Mouse (Mus musculus): Measurements from ENCODE around the gene Arhgef7. TPM values are rescaled to one million over a fixed set of nuclear protein-coding genes. Genes with fewer than 3 reads are reported as not detected.

The Arhgef7 gene
- polyA plus RNA-seq, 1 experiment from 2014 or later = 56.9 TPM

DNA sequence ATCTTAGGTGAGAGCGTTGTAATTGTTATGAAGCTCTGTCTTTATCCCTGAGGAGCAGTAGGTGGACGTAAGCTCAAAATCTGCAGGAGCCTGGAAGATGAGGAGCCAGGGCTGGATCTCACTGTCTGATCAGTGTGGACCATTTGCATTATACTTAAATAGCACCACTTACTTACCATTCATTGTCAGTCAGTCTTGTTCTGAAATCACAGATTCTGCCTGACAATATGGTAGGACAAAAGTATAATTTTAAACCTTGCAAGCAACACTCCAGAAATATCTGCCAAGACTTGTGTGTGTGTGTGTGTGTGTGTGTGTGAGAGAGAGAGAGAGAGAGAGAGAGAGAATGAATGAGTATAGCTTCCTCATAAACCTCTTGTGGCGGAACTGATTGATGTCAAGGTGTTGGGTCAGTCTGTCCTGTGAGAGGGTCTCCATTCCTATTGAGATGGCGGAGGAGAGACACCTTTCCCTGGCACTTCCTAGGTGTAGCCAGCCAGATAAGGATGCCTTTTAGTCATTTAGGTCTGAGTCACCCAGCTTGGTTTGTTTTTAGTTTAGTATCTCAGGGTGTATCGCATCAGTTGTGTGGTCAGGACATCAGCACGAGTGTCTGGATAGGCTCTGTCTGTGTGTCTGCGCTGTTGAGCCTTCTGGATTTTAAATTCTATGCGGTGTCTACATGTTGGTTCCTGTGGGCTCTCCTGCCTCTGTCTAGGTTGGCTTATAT is 49.1 kb downstream of the Arhgef7 start:
- peaks cover 23% of the 10 kb centered on the region for H3K4me1 ChIP-seq
- H3K36me3 ChIP-seq (replicated peaks) = peaks cover 19% of the 10 kb centered on the region
- no peaks in the 10 kb centered on the region for H3K27me3 ChIP-seq (ENCODE audit: poor library complexity, severe bottlenecking)
- no peak overlapping the region for H3K27ac ChIP-seq
- H3K4me3 ChIP-seq = no peak overlapping the region
- no peak for DNase-seq (ENCODE audit: extremely low spot score, low spot score)
- 95% methylated on average over 8 of the region's 8 CpGs for WGBS
- no peaks in the 10 kb centered on the region for H3K9me3 ChIP-seq

DNA sequence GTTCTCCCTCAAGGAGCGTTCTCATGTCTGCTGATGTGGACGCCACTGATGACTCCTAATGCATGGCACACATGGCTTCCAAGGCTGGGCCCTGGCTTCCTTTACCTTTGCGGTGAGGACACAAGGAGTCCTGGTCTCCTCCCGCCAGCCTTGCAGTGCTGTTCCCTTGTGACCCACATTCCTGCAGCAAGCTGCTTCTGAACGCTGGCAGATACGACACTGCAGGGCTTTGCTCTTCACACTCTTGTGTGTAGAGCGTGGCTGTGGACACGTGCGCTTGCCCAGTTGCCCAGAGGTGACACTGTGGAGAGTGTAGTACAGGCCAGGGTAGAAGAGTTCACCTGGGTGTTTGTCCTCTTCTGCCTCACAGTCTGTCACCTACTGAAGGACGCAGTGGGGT is 49.7 kb downstream of the Arhgef7 start:
- H3K27ac ChIP-seq = 0 out of 2 replicates have a peak overlapping the region, but pooled peaks have one; percentile 20
- no peak for DNase-seq (ENCODE audit: extremely low spot score, low spot score)
- peaks cover 22% of the 10 kb centered on the region for H3K36me3 ChIP-seq (replicated peaks)
- H3K9me3 ChIP-seq = no peaks in the 10 kb centered on the region
- H3K27me3 ChIP-seq (ENCODE audit: poor library complexity, severe bottlenecking) = no peaks in the 10 kb centered on the region
- H3K4me3 ChIP-seq = no peak overlapping the region
- H3K4me1 ChIP-seq = peaks cover 27% of the 10 kb centered on the region
- 83% methylated on average over 10 of the region's 10 CpGs for WGBS

DNA sequence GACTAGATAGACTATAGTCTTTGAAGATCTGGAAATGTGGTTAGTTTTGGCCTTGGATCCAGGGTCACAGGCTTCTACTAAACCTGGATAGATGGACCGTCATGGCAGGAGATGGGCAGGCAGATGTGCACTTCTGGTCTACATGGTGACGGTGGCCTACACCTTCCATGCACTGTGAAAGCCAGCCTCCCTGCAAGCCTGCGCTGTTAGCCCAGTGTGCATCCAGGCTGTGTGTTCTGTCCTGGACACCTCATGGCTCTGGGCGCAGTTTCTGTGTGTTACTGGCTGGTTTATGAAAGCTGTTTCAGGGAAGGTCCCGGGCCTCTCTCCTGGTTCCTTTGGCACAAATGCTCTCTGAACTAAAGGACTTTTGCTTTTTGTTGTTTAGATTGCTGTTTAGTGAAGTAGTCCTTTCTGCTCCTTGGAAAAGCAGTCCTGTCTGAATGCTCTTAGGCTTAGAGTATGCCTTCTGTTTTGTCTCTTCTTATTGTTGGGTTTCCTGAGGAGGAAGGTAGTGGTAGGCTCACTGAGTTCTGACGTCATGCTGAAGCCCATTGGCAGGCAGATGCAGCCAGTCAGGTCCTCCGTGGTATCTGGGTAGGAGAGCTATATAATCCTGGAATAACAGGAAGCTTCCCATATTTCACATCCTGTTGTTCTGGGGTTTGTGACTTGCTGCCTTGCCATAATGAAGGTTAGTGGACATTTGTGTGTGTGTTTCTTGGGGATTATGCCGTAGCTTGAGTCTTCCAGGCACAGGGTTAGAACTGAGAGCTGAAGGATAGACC is 51.3 kb downstream of the Arhgef7 start:
- 86% methylated on average over 8 of the region's 8 CpGs for WGBS
- Histone ChIP-seq H3K27ac (peak overlapping the region; percentile 35; the same call in 1 of the 2 replicates), H3K27me3 (ENCODE audit: poor library complexity, severe bottlenecking) (no peaks in the 10 kb centered on the region), H3K9me3 (no peaks in the 10 kb centered on the region), H3K4me1 (peaks cover 27% of the 10 kb centered on the region), H3K4me3 (peak overlapping the region; percentile 12; the same call in 1 of the 2 replicates), H3K36me3 (replicated peaks) (peaks cover 36% of the 10 kb centered on the region)
- no peak for DNase-seq (ENCODE audit: extremely low spot score, low spot score)

DNA sequence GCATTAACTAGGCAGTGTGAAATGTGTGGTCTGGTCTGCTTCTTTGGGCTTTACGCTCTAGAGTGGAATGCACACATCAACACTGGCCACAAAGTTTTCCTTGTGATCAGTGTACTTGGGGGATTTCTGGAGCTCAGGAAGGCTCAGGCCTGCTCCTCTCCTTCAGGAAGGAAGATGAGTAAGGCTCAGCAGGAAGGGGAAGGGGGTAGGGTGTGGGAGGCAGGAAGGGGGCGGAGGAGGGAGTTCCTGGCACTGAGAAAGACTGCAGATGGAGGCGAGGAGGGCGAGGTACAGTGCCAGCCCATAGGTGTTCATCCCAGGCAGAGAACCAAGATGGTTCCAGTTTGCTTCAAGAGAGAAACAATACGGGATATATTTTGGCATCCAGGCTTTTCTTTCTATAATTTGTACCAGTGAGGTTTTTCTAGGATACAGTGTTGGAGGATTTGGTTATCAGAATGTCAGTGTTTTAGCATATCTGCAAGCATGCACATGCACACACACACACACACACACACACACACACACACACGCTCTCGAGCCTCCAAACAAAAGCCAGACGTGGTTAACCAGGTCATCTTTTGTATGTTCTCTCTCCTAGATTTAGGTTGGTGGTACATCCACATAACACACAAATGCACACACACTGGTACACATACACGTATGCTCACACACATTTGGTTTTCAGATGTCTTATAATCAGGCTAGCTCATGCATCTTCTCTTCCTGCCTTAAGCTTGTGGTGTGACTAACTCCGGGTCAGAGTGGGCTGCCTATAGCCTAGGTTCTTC is 52.5 kb downstream of the Arhgef7 start:
- H3K4me1 ChIP-seq = peaks cover 22% of the 10 kb centered on the region
- no peaks in the 10 kb centered on the region for H3K27me3 ChIP-seq (ENCODE audit: poor library complexity, severe bottlenecking)
- peaks cover 45% of the 10 kb centered on the region for H3K36me3 ChIP-seq (replicated peaks)
- peak overlapping the region; percentile 12; the same call in 1 of the 2 replicates for H3K4me3 ChIP-seq
- peak overlapping the region; percentile 12; the same call in 1 of the 2 replicates for H3K27ac ChIP-seq
- WGBS = 90% methylated on average over 10 of the region's 10 CpGs
- DNase-seq (ENCODE audit: extremely low spot score, low spot score) = no peak
- H3K9me3 ChIP-seq = no peaks in the 10 kb centered on the region

DNA sequence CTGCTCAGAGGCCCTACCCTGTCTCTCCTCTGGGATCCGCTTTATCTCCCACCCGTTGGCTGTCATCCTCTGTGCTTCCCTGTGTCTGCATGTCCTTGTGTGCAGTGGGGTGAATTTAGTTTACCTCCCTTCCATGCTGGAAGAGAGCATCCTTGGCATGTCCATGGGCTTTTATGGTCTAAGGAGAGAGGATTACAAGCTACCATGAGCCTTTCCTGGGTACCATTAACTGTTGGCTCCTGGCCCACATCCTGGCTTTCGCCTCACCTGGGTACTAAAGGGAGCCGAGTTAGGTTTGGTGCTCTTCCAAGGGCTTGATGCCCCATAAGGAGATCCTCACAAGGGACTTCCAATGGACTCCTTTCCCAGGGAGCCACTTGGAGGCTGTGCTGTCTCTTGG is 53.1 kb downstream of the Arhgef7 start:
- Histone ChIP-seq H3K4me1 (peaks cover 17% of the 10 kb centered on the region), H3K4me3 (no peak overlapping the region), H3K36me3 (replicated peaks) (peaks cover 51% of the 10 kb centered on the region), H3K27ac (no peak overlapping the region), H3K27me3 (ENCODE audit: poor library complexity, severe bottlenecking) (no peaks in the 10 kb centered on the region), H3K9me3 (no peaks in the 10 kb centered on the region)
- no peak for DNase-seq (ENCODE audit: extremely low spot score, low spot score)
- 93% methylated on average over 4 of the region's 4 CpGs for WGBS

DNA sequence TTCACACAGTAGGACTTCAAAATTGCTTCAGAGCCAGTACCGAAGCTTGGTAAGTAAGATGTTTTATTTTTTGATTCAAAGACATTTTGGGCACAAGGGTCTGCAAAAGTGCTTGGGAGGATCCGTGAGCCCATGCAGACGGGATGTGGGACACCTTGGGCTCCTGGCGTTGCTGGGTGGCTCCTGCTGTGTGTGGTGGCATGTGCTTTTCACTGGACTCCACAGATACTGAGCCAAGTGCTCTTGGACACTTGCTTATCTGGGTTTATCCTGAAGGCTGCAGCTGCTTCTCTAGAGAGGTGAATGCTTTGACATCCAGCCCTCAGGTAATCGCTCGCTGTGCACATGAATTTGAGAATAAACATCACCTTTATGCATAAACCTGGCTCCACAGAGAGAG is 55.1 kb downstream of the Arhgef7 start:
- 0 out of 2 replicates have a peak, but pooled peaks cover 9% of the 10 kb centered on the region for H3K4me1 ChIP-seq
- no peak for DNase-seq (ENCODE audit: extremely low spot score, low spot score)
- H3K27me3 ChIP-seq (ENCODE audit: poor library complexity, severe bottlenecking) = no peaks in the 10 kb centered on the region
- H3K36me3 ChIP-seq (replicated peaks) = peaks cover 66% of the 10 kb centered on the region
- no peaks in the 10 kb centered on the region for H3K9me3 ChIP-seq
- WGBS = 91% methylated on average over 6 of the region's 6 CpGs
- no peak overlapping the region for H3K4me3 ChIP-seq
- H3K27ac ChIP-seq = no peak overlapping the region

DNA sequence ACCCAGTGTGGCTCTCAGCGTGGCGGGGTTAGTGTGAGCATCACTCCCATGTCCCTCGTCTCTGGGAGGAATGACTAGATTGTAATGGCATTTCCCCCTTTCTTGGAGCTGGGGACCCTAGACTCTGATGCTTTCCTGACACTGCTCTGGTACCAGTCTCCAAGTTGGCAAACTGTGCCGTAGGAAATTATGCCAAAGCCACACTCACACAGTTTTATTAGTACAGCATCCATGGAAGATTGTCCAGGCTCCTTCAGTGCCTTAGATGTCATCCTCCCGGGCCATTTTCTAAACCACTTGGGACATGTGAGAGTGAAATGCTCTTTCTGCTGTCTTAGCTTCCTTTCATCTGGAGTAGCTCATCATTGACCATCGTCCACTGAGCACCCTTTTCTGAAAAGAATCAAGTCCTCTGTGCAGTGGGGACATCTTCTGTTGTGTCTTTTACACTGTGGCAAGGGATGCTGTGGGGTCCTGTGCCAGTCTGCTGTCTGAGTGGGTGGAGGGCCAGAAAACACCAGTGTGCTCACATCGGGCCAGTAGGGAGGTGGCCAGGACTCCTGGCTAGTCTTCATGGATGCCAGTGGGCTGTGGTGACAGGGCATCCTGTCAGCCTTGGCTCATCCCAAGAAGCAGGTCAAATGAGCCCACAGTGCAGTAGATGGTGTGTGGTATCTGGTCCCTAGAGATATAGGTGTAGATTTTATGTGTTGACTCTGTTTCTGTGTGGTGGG is 56.5 kb downstream of the Arhgef7 start:
- DNase-seq (ENCODE audit: extremely low spot score, low spot score) = no peak
- H3K27me3 ChIP-seq (ENCODE audit: poor library complexity, severe bottlenecking) = no peaks in the 10 kb centered on the region
- no peaks in the 10 kb centered on the region for H3K9me3 ChIP-seq
- H3K4me1 ChIP-seq = 0 out of 2 replicates have a peak, but pooled peaks cover 6% of the 10 kb centered on the region
- WGBS = 95% methylated on average over 7 of the region's 7 CpGs
- H3K4me3 ChIP-seq = no peak overlapping the region
- H3K27ac ChIP-seq = no peak overlapping the region
- peaks cover 74% of the 10 kb centered on the region for H3K36me3 ChIP-seq (replicated peaks)

DNA sequence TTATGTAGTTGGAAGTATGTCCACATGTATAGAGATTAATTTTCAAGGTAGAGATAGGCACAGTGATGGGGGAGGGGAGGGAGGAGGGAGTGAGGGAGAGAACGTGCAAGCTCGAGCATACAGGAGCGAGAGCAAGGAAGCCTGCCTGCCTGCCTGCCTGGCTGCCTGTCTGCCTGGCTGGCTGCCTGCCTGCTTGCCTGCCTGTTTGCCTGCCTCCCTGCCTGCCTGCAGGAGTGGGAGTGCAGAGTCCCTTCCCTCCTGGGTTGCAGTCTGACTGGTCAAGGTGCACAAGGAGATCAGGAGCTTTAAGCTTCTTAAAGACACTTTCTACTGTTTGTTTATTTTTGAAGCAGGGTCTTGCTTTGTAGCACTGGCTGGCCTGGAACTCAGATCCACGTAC is 57.6 kb downstream of the Arhgef7 start:
- Histone ChIP-seq H3K27ac (no peak overlapping the region), H3K36me3 (replicated peaks) (peaks cover 81% of the 10 kb centered on the region), H3K4me3 (no peak overlapping the region), H3K4me1 (0 out of 2 replicates have a peak, but pooled peaks cover 3% of the 10 kb centered on the region), H3K27me3 (ENCODE audit: poor library complexity, severe bottlenecking) (no peaks in the 10 kb centered on the region), H3K9me3 (no peaks in the 10 kb centered on the region)
- DNase-seq (ENCODE audit: extremely low spot score, low spot score) = no peak
- WGBS = 82% methylated on average over 4 of the region's 4 CpGs

DNA sequence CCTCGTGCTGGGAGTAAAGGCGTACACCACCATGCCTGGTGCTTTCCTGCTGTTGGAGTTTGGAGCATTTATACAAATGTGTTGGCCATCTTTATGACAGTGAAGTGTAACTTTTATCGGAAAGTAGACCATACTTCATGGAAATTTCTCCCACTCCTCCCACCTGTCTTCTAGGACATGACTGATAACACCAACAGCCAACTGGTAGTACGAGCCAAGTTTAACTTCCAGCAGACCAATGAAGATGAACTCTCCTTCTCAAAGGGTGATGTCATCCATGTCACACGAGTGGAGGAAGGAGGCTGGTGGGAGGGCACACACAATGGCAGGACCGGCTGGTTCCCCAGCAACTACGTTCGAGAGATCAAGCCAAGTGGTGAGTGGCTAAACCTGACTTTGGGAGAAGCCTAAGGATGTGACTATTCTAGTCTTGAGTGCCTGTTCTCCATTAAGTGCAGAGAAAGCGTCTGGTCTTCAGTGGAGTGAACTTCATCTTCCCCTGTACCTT is 58.1 kb downstream of the Arhgef7 start:
- 0 out of 2 replicates have a peak, but pooled peaks cover 3% of the 10 kb centered on the region for H3K4me1 ChIP-seq
- 91% methylated on average over 9 of the region's 9 CpGs for WGBS

DNA sequence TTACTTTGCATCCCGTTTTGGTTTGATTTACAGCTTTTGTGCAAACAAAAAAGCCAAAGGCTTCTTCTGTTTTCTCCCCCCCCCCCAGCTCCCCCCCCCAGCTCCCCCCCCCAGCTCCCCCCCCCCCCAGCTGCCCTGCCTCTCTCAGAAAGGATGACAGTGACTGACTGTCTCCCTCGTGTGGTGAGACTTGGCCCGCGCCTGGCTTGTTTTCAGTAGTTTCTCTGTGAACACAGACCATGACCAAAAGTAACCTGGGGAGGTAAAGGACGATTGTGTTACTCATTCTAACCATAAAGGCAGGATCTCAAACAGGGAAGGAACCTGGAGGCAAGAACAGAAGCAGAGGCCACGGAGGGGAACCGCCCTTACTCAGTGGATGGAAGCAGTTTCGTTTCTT is 60.7 kb downstream of the Arhgef7 start:
- 72% methylated on average over 8 of the region's 8 CpGs for WGBS
- Histone ChIP-seq H3K27me3 (ENCODE audit: poor library complexity, severe bottlenecking) (no peaks in the 10 kb centered on the region), H3K36me3 (replicated peaks) (peaks cover 86% of the 10 kb centered on the region), H3K4me3 (no peak overlapping the region), H3K9me3 (no peaks in the 10 kb centered on the region), H3K4me1 (no peaks in the 10 kb centered on the region), H3K27ac (no peak overlapping the region)
- no peak for DNase-seq (ENCODE audit: extremely low spot score, low spot score)

More for the DNA sequence above, 58.1 kb downstream of the Arhgef7 start:
- no peak for DNase-seq (ENCODE audit: extremely low spot score, low spot score)
- peaks cover 84% of the 10 kb centered on the region for H3K36me3 ChIP-seq (replicated peaks)
- no peak overlapping the region for H3K4me3 ChIP-seq
- no peak overlapping the region for H3K27ac ChIP-seq
- no peaks in the 10 kb centered on the region for H3K27me3 ChIP-seq (ENCODE audit: poor library complexity, severe bottlenecking)
- H3K9me3 ChIP-seq = no peaks in the 10 kb centered on the region

DNA sequence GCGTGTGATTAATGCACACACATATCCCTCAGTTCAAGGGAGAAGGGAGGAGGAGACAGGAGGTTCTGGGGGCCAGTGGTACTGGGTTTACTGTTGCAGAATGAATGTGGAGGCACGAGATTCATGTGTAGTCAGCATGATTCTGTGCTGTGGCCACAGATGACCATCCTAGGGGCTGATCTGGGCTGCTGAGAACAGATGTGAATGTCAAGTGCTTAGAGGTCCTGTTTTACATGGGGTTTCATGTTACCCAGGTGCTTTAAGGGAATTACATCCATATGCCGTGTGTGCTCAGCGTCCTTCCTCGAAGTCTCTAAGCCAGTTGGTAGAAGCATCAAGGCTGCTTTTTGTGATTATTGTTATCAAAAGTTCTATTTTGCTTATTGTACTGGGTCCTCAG is 61.6 kb downstream of the Arhgef7 start:
- H3K27me3 ChIP-seq (ENCODE audit: poor library complexity, severe bottlenecking) = no peaks in the 10 kb centered on the region
- no peaks in the 10 kb centered on the region for H3K4me1 ChIP-seq
- no peak for DNase-seq (ENCODE audit: extremely low spot score, low spot score)
- H3K9me3 ChIP-seq = no peaks in the 10 kb centered on the region
- WGBS = 85% methylated on average over 5 of the region's 5 CpGs
- peaks cover 79% of the 10 kb centered on the region for H3K36me3 ChIP-seq (replicated peaks)
- no peak overlapping the region for H3K4me3 ChIP-seq
- no peak overlapping the region for H3K27ac ChIP-seq

DNA sequence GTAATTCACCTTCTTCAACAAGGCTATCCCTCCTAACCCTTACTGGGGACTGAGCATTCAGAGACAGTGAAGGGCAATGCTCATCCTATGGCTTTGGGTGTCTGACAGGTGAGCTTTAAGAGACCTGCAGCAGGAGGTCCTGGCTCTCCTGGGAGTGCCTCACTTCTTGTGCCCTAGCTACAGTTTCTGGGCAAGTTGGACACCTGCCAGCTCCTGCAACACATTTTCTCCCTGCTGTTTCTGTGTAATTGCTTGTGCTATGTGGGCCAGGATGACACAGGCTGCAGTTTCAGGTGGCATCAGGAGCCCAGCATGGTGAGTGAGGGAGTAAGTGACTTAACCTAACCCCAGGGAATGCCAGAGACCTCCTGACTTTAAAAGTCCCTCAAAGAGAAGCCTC is 67.4 kb downstream of the Arhgef7 start:
- no peak for DNase-seq (ENCODE audit: extremely low spot score, low spot score)
- H3K4me1 ChIP-seq = no peaks in the 10 kb centered on the region
- no peak overlapping the region for H3K27ac ChIP-seq
- no peaks in the 10 kb centered on the region for H3K27me3 ChIP-seq (ENCODE audit: poor library complexity, severe bottlenecking)
- H3K4me3 ChIP-seq = no peak overlapping the region
- H3K36me3 ChIP-seq (replicated peaks) = peaks cover 81% of the 10 kb centered on the region
- H3K9me3 ChIP-seq = no peaks in the 10 kb centered on the region

All from forebrain, embryonic 10.5 days (tissue).